Mouse (Mus musculus): Measurements from ENCODE around the gene Pdia3. TPM values are rescaled to one million over a fixed set of nuclear protein-coding genes. Genes with fewer than 3 reads are reported as not detected.

The Pdia3 gene
- polyA plus RNA-seq, 1 experiment, result 230 TPM

GRCm38 (mm10) chr2:121434854-121435253 lies 21.3 kb downstream of the Pdia3 start:
- TF ChIP-seq CTCF (IDR thresholded peaks at IDR 0.05; ENCODE audit: control insufficient read depth, insufficient read depth, low read length) (0 out of 2 replicates have a peak, but pooled peaks have one; percentile 17), POLR2A (IDR thresholded peaks at IDR 0.05; ENCODE audit: borderline replicate concordance, control insufficient read depth, low read depth, low read length) (no peak)
- H3K27ac ChIP-seq (ENCODE audit: control insufficient read depth, insufficient read depth, low read depth, low read length, poor library complexity), result no peak overlapping the region
- 96% methylated on average over 1 of the region's 1 CpGs for WGBS
- no peak overlapping the region for H3K4me3 ChIP-seq (replicated peaks; ENCODE audit: control insufficient read depth, low read depth, low read length)
- H3K4me1 ChIP-seq (ENCODE audit: control insufficient read depth, insufficient read depth, low read length), result no peaks in the 10 kb centered on the region

GRCm38 (mm10) chr2:121439746-121440145 lies 26.2 kb downstream of the Pdia3 start:
- H3K4me3 ChIP-seq (replicated peaks; ENCODE audit: control insufficient read depth, low read depth, low read length), result no peak overlapping the region
- 76% methylated on average over 4 of the region's 4 CpGs for WGBS
- H3K4me1 ChIP-seq (ENCODE audit: control insufficient read depth, insufficient read depth, low read length), result peaks cover 1% of the 10 kb centered on the region; the same call in 1 of the 2 replicates
- no peak overlapping the region for H3K27ac ChIP-seq (ENCODE audit: control insufficient read depth, insufficient read depth, low read depth, low read length, poor library complexity)
- no peak for TF ChIP-seq CTCF (IDR thresholded peaks at IDR 0.05; ENCODE audit: control insufficient read depth, insufficient read depth, low read length)
- TF ChIP-seq POLR2A (IDR thresholded peaks at IDR 0.05; ENCODE audit: borderline replicate concordance, control insufficient read depth, low read depth, low read length), result no peak

- TF ChIP-seq CTCF (IDR thresholded peaks at IDR 0.05; ENCODE audit: control insufficient read depth, insufficient read depth, low read length) (no peak), POLR2A (IDR thresholded peaks at IDR 0.05; ENCODE audit: borderline replicate concordance, control insufficient read depth, low read depth, low read length) (no peak)
- Histone ChIP-seq H3K4me1 (ENCODE audit: control insufficient read depth, insufficient read depth, low read length) (peaks cover 1% of the 10 kb centered on the region; the same call in 1 of the 2 replicates), H3K27ac (ENCODE audit: control insufficient read depth, insufficient read depth, low read depth, low read length, poor library complexity) (no peak overlapping the region), H3K4me3 (replicated peaks; ENCODE audit: control insufficient read depth, low read depth, low read length) (no peak overlapping the region)
- WGBS, result 72% methylated on average over 5 of the region's 5 CpGs
Measured at GRCm38 (mm10) chr2:121440834-121441605, 27.4 kb downstream of the Pdia3 start.

GRCm38 (mm10) chr2:121441800-121442199 lies 28.2 kb downstream of the Pdia3 start:
- TF ChIP-seq CTCF (IDR thresholded peaks at IDR 0.05; ENCODE audit: control insufficient read depth, insufficient read depth, low read length) (no peak), POLR2A (IDR thresholded peaks at IDR 0.05; ENCODE audit: borderline replicate concordance, control insufficient read depth, low read depth, low read length) (no peak)
- peak overlapping the region; percentile 13; the same call in 1 of the 2 replicates for H3K27ac ChIP-seq (ENCODE audit: control insufficient read depth, insufficient read depth, low read depth, low read length, poor library complexity)
- peaks cover 1% of the 10 kb centered on the region; the same call in 1 of the 2 replicates for H3K4me1 ChIP-seq (ENCODE audit: control insufficient read depth, insufficient read depth, low read length)
- H3K4me3 ChIP-seq (replicated peaks; ENCODE audit: control insufficient read depth, low read depth, low read length), result peak overlapping the region; percentile 64
- WGBS, result 26% methylated on average over 11 of the region's 11 CpGs

GRCm38 (mm10) chr2:121442259-121443067 lies 28.9 kb downstream of the Pdia3 start:
- H3K27ac ChIP-seq (ENCODE audit: control insufficient read depth, insufficient read depth, low read depth, low read length, poor library complexity), result peak overlapping the region; percentile 13; the same call in 1 of the 2 replicates

GRCm38 (mm10) chr2:121443068-121443349 lies 29.4 kb downstream of the Pdia3 start:
- 5% methylated on average over 8 of the region's 8 CpGs for WGBS
- no peak overlapping the region for H3K27ac ChIP-seq (ENCODE audit: control insufficient read depth, insufficient read depth, low read depth, low read length, poor library complexity)
- peak overlapping the region; percentile 64 for H3K4me3 ChIP-seq (replicated peaks; ENCODE audit: control insufficient read depth, low read depth, low read length)
- peaks cover 1% of the 10 kb centered on the region; the same call in 1 of the 2 replicates for H3K4me1 ChIP-seq (ENCODE audit: control insufficient read depth, insufficient read depth, low read length)
- no peak for TF ChIP-seq CTCF (IDR thresholded peaks at IDR 0.05; ENCODE audit: control insufficient read depth, insufficient read depth, low read length)
- TF ChIP-seq POLR2A (IDR thresholded peaks at IDR 0.05; ENCODE audit: borderline replicate concordance, control insufficient read depth, low read depth, low read length), result no peak

More at GRCm38 (mm10) chr2:121442259-121443067, 28.9 kb downstream of the Pdia3 start:
- TF ChIP-seq CTCF (IDR thresholded peaks at IDR 0.05; ENCODE audit: control insufficient read depth, insufficient read depth, low read length), result no peak
- no peak for TF ChIP-seq POLR2A (IDR thresholded peaks at IDR 0.05; ENCODE audit: borderline replicate concordance, control insufficient read depth, low read depth, low read length)
- Histone ChIP-seq H3K4me3 (replicated peaks; ENCODE audit: control insufficient read depth, low read depth, low read length) (peak overlapping the region; percentile 64), H3K4me1 (ENCODE audit: control insufficient read depth, insufficient read depth, low read length) (peaks cover 1% of the 10 kb centered on the region; the same call in 1 of the 2 replicates)
- WGBS, result under 1% methylated on average over 30 of the region's 30 CpGs

- H3K4me3 ChIP-seq (replicated peaks; ENCODE audit: control insufficient read depth, low read depth, low read length), result no peak within 1 kb of the TSS
- WGBS, result 91% methylated on average over 1 of the region's 1 CpGs
- TF ChIP-seq CTCF (IDR thresholded peaks at IDR 0.05; ENCODE audit: control insufficient read depth, insufficient read depth, low read length), result no peak
- TF ChIP-seq POLR2A (IDR thresholded peaks at IDR 0.05; ENCODE audit: borderline replicate concordance, control insufficient read depth, low read depth, low read length), result no peak
- H3K27ac ChIP-seq (ENCODE audit: control insufficient read depth, insufficient read depth, low read depth, low read length, poor library complexity), result no peak within 1 kb of the TSS
- H3K4me1 ChIP-seq (ENCODE audit: control insufficient read depth, insufficient read depth, low read length), result peaks cover 1% of the 10 kb centered on the region; the same call in 1 of the 2 replicates
Measured at GRCm38 (mm10) chr2:121444178-121444577, 30.6 kb downstream of the Pdia3 start, which contains the start of gene Ell3. Gene Ell3, minus strand, starts transcription at chr2:121444278.

- Histone ChIP-seq H3K4me1 (ENCODE audit: control insufficient read depth, insufficient read depth, low read length) (peaks cover 1% of the 10 kb centered on the region; the same call in 1 of the 2 replicates), H3K27ac (ENCODE audit: control insufficient read depth, insufficient read depth, low read depth, low read length, poor library complexity) (no peak overlapping the region), H3K4me3 (replicated peaks; ENCODE audit: control insufficient read depth, low read depth, low read length) (no peak overlapping the region)
- TF ChIP-seq POLR2A (IDR thresholded peaks at IDR 0.05; ENCODE audit: borderline replicate concordance, control insufficient read depth, low read depth, low read length), result no peak
- no peak for TF ChIP-seq CTCF (IDR thresholded peaks at IDR 0.05; ENCODE audit: control insufficient read depth, insufficient read depth, low read length)
- WGBS, result 67% methylated on average over 3 of the region's 3 CpGs
Measured at GRCm38 (mm10) chr2:121445117-121445516, 31.5 kb downstream of the Pdia3 start.

Data from bone marrow, adult 2 months (tissue).